Mouse (Mus musculus) lung, embryonic 14.5 days (tissue): ENCODE data around the gene Ralb. TPM values are rescaled to one million over a fixed set of nuclear protein-coding genes. Genes with fewer than 3 reads are reported as not detected.

Experiments
- ATAC-seq: fragments of 200-750 bp; cut with Nextera tagmentation; 2 replicates; pipeline ENCODE4 v1.8.0; 2017; ENCODE audit warnings: mild to moderate bottlenecking, moderate TSS enrichment, moderate library complexity; ENCODE audit not compliant: insufficient read depth
- DNase-seq: peaks from one replicate; pipeline ENCODE4 v3.0.0-alpha.2; 2015
- H3K27ac ChIP-seq: fragments of 300-500 bp; sonication (generic); 2 replicates; pipeline ENCODE4 v1.5.1; 2014; ENCODE audit warnings: low read depth, mild to moderate bottlenecking, moderate library complexity
- H3K27me3 ChIP-seq: fragments of 300-500 bp; sonication (generic); 2 replicates; pipeline ENCODE4 v1.6.1; 2014; ENCODE audit warnings: low read length, control low read depth; ENCODE audit not compliant: insufficient read depth
- H3K36me3 ChIP-seq: fragments of 300-500 bp; sonication (generic); 2 replicates; pipeline ENCODE4 v1.6.1; 2014; ENCODE audit warnings: control low read depth; ENCODE audit not compliant: insufficient read depth
- H3K4me1 ChIP-seq: fragments of 300-500 bp; sonication (generic); 2 replicates; pipeline ENCODE4 v1.6.1; 2014; ENCODE audit warnings: antibody characterized with exemption, control low read depth; ENCODE audit not compliant: insufficient read depth
- H3K4me2 ChIP-seq: fragments of 300-500 bp; sonication (generic); 2 replicates; pipeline ENCODE4 v1.6.1; 2014; ENCODE audit warnings: mild to moderate bottlenecking
- H3K4me3 ChIP-seq: fragments of 300-500 bp; sonication (generic); 2 replicates; pipeline ENCODE4 v1.5.1; 2014; ENCODE audit warnings: low read depth, low read length
- H3K9ac ChIP-seq: fragments of 300-500 bp; sonication (generic); 2 replicates; pipeline ENCODE4 v1.6.1; 2014
- H3K9me3 ChIP-seq: fragments of 300-500 bp; sonication (generic); 2 replicates; pipeline ENCODE4 v1.6.1; 2016; ENCODE audit warnings: low read depth, low read length, control low read depth
- CTCF ChIP-seq: IDR thresholded peaks from 2 replicates; pipeline ENCODE4 v1.5.1; 2016; ENCODE audit warnings: antibody characterized with exemption, low read depth
- WGBS: fragments of 180-500 bp; shearing (Covaris S2); extraction: QIAGEN DNeasy Blood & Tissue Kit; methylation state at CpG from one replicate; pipeline ENCODE4 v1.1.7; 2014; 5-methylcytosine and 5-hydroxymethylcytosine counted together
- polyA plus RNA-seq: library from polyadenylated mRNA; unstranded; fragments of >200 nt; fragmentation: Nextera tagmentation; extraction: Ambion mirVana; gene quantifications from 2 replicates; pipeline ENCODE4 v1.2.1, GENCODE M21; 2014

The Ralb gene
- polyA plus RNA-seq, 1 experiment from 2014 or later: 221 TPM

DNA sequence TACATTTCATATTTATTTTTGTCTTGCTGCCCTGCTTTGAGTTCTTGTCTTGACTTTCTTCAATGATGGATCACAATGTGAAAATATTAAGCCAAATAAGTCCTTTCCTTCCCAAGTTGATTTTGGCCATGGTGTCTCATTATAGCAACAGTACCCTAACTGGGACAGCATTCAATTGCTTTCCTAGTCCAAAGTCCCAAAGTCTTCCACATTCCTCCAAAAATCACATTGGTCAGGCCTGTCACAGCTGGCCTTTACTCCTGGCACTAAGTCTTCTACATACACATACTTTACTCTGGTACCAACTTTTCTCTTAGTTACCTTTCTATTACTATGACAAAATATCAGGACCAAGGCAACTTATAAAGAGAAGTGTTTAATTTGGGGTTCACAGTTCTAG lies 14.2 kb upstream of the Ralb start:
- DNase-seq (no peak), ATAC-seq (no peak)
- H3K4me2 ChIP-seq: no peak overlapping the region
- no peak overlapping the region for H3K4me3 ChIP-seq
- H3K27me3 ChIP-seq: no peaks in the 10 kb centered on the region
- TF ChIP-seq CTCF: no peak
- H3K27ac ChIP-seq: no peak overlapping the region
- H3K4me1 ChIP-seq: peaks cover 10% of the 10 kb centered on the region; the same call in 1 of the 2 replicates
- no peaks in the 10 kb centered on the region for H3K9me3 ChIP-seq
- H3K36me3 ChIP-seq: no peaks in the 10 kb centered on the region
- H3K9ac ChIP-seq: no peak overlapping the region

DNA sequence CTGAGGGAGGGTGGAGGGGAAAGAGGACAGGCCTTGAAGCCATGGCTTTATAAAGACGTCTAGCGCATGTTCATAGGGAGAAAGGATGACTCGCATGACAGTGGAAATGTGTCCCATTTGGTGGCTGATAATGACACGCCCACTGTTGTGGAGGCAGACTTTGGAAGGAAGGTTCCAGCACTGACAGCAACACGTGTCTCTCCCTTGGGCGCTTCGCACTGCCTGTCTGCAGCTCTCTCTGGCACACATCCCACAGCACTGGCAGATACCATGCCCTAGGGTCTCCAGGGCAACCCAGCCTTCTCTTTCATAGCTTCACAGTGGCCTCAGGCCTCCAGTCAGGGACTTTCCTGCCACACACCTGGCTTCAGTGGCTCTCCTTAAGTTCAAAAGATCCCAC lies 13.5 kb upstream of the Ralb start:
- Histone ChIP-seq H3K36me3 (no peaks in the 10 kb centered on the region), H3K4me1 (peaks cover 10% of the 10 kb centered on the region; the same call in 1 of the 2 replicates), H3K4me3 (no peak overlapping the region), H3K27ac (peak overlapping the region; percentile 18; the same call in 1 of the 2 replicates), H3K4me2 (no peak overlapping the region), H3K9ac (no peak overlapping the region), H3K9me3 (no peaks in the 10 kb centered on the region), H3K27me3 (no peaks in the 10 kb centered on the region)
- DNase-seq (no peak), ATAC-seq (no peak)
- TF ChIP-seq CTCF: no peak
- 57% methylated on average over 7 of the region's 7 CpGs for WGBS

DNA sequence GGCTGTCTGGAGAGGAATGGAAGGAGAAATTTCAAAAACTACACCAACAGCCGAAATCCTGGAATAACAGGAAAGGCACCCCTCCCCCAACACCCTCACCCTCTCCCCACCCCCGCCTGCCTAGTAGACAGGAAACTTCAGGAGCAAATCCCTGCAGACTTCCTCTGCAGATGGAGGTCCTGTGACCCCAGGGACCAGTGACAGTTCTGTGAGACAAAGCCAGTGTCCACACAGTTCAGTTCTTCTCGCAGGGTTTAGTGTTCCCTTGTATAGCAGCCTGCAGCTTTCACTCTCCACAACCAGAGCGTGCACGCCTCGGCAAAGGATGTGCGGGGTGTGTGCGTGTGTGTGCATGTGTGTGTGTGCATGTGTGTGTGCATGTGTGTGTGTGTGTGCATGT lies 6.3 kb upstream of the Ralb start:
- 56% methylated on average over 8 of the region's 8 CpGs for WGBS
- H3K27ac ChIP-seq: peak overlapping the region; percentile 77
- H3K9me3 ChIP-seq: no peaks in the 10 kb centered on the region
- H3K4me3 ChIP-seq: no peak overlapping the region
- no peak overlapping the region for H3K4me2 ChIP-seq
- no peaks in the 10 kb centered on the region for H3K36me3 ChIP-seq
- H3K9ac ChIP-seq: no peak overlapping the region
- H3K4me1 ChIP-seq: peaks cover 9% of the 10 kb centered on the region; the same call in 1 of the 2 replicates
- DNase-seq: peak; percentile 58
- no peaks in the 10 kb centered on the region for H3K27me3 ChIP-seq
- no peak for TF ChIP-seq CTCF
- peak; percentile 36; the same call in 1 of the 2 replicates for ATAC-seq

DNA sequence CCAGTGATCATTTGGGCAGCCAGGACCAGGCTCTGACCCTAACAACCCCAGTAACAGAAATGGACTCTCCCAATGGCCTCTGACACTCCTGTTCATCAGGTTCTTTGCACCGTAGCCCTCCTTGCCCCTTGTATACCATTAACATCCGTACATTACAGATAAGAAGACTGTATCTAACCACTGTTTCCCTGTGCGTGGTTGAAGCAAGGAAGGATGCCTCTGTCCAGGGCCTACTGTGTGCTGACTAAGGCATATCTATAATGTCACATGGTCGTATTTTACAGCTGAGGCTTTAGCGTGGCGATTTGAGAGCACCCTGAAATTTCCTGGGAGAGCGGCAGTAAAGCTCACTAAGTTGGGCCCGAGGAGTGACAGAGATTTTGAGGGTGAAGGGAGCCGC lies 5.8 kb upstream of the Ralb start:
- no peak for TF ChIP-seq CTCF
- peak overlapping the region; percentile 77; the same call in 1 of the 2 replicates for H3K27ac ChIP-seq
- H3K9me3 ChIP-seq: no peaks in the 10 kb centered on the region
- DNase-seq (no peak), ATAC-seq (no peak)
- no peak overlapping the region for H3K4me3 ChIP-seq
- 51% methylated on average over 9 of the region's 9 CpGs for WGBS
- H3K4me1 ChIP-seq: peaks cover 14% of the 10 kb centered on the region
- no peaks in the 10 kb centered on the region for H3K27me3 ChIP-seq
- H3K9ac ChIP-seq: no peak overlapping the region
- no peak overlapping the region for H3K4me2 ChIP-seq
- H3K36me3 ChIP-seq: no peaks in the 10 kb centered on the region

DNA sequence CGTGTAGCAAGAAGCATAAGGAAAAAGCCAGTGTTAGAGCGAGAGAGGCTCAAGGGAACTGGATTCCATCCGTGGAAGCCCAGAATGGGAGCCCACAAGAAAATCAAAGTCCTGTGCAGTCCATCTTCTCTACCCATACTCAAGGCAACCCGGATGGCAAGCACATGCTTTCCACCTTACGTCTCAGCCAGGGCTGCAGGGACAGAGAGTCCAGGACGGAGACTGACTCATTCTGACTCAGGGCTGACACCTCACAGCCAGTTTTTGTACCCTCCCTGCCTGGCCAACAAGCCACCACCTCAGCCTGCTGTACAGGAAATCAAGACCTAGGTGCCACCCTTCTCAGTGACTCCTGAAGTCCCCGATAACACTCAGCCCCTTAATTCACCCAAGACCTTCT lies 4.9 kb upstream of the Ralb start:
- Histone ChIP-seq H3K4me3 (no peak overlapping the region), H3K4me1 (peaks cover 18% of the 10 kb centered on the region), H3K27ac (no peak overlapping the region), H3K4me2 (no peak overlapping the region), H3K9me3 (no peaks in the 10 kb centered on the region), H3K36me3 (no peaks in the 10 kb centered on the region), H3K27me3 (no peaks in the 10 kb centered on the region), H3K9ac (no peak overlapping the region)
- 83% methylated on average over 7 of the region's 7 CpGs for WGBS
- DNase-seq (no peak), ATAC-seq (no peak)
- no peak for TF ChIP-seq CTCF

DNA sequence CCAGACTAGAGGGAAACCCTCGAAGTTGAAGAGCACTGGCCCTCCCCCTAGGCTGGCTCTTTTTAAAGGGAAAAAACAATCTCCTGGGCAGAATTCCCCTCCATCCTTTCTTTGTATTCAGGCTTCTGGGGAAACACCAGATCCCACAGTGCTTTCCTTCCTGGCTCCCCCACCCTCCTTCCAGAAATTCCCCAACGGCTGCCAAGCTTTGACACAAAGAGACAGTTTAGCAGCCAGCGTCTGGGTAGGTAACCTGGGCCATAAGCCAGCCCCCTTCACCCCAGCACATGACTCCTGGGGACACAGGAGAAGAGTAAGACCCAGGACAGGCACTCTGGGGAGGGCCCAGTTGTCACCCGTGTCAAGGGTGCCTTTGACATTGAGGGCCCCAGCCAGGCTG lies 4.0 kb upstream of the Ralb start:
- H3K27me3 ChIP-seq: no peaks in the 10 kb centered on the region
- peaks cover 18% of the 10 kb centered on the region for H3K4me1 ChIP-seq
- H3K4me3 ChIP-seq: no peak overlapping the region
- no peak overlapping the region for H3K4me2 ChIP-seq
- H3K9ac ChIP-seq: no peak overlapping the region
- DNase-seq (peak; percentile 71), ATAC-seq (no peak)
- peak overlapping the region; percentile 79 for H3K27ac ChIP-seq
- 24% methylated on average over 4 of the region's 4 CpGs for WGBS
- no peaks in the 10 kb centered on the region for H3K9me3 ChIP-seq
- H3K36me3 ChIP-seq: no peaks in the 10 kb centered on the region
- no peak for TF ChIP-seq CTCF

DNA sequence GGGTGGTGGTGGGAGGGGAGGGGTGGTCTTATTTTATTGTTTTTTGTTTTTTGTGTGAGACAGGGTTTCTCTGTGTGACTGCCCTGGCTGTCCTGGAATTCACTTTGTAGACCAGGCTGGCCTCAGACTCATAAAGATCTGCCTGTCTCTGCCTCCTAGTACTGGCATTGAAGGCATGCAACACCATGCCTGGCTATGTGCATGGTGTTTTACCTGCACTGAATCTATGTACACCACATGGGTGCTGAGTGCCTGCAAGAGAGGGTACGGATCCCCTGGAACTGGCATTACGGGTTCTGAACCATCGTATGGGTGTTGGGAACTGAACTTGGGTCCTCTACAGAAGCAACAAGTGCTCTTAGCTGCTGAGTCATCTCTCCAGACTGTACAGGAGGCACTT lies 1.4 kb upstream of the Ralb start:
- peaks cover 18% of the 10 kb centered on the region for H3K4me1 ChIP-seq
- H3K9me3 ChIP-seq: no peaks in the 10 kb centered on the region
- H3K4me2 ChIP-seq: no peak overlapping the region
- WGBS: 70% methylated on average over 3 of the region's 3 CpGs
- H3K4me3 ChIP-seq: no peak overlapping the region
- no peak overlapping the region for H3K9ac ChIP-seq
- no peak for DNase-seq
- no peak for ATAC-seq
- TF ChIP-seq CTCF: no peak
- peaks cover 7% of the 10 kb centered on the region for H3K36me3 ChIP-seq
- no peak overlapping the region for H3K27ac ChIP-seq
- no peaks in the 10 kb centered on the region for H3K27me3 ChIP-seq

DNA sequence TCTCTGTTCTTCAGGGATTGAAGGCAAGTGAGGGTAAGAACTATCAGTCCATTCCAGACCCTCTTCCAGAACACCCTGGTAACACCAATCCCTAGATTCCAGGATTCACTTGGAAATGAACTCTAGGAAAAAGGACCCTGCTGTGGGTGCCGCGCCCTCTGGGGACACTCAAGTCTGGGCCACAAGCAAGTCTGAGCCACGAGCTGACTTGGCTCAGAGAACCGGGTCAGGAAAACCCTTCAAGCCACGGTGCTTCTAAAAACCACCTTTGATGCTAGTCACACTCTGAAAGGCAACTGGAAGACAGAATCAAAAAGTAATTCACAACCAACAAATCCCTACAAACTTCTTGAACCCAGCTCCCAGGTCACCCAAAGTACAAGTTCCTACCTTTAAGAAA lies 786 bp downstream of the Ralb start:
- no peak for ATAC-seq
- WGBS: under 1% methylated on average over 5 of the region's 5 CpGs
- DNase-seq: peak; percentile 52
- H3K4me3 ChIP-seq: peak overlapping the region; percentile 67
- H3K27ac ChIP-seq: peak overlapping the region; percentile 78; the same call in 1 of the 2 replicates
- no peak for TF ChIP-seq CTCF
- peaks cover 17% of the 10 kb centered on the region for H3K4me1 ChIP-seq
- no peaks in the 10 kb centered on the region for H3K27me3 ChIP-seq
- no peaks in the 10 kb centered on the region for H3K9me3 ChIP-seq
- peak overlapping the region; percentile 65 for H3K4me2 ChIP-seq
- H3K9ac ChIP-seq: peak overlapping the region; percentile 71
- peaks cover 20% of the 10 kb centered on the region for H3K36me3 ChIP-seq
